In genomic region chr13:34313033-34313491, GRCm38 (mm10) we compare ENCODE assay signal across 11 mouse cellular contexts. TPM values are rescaled to one million over a fixed set of nuclear protein-coding genes. Genes with fewer than 3 reads are reported as not detected.
DNase-seq lines count a peak whose midpoint lies in the region; ATAC-seq lines count a peak whose summit lies in the region.
"Had no signal": no experiment of that assay in that cellular context is flagged by ENCODE, and none has a peak within 500 bp of the region (broad histone marks: within the 10 kb centered on the region; RNA-seq: fewer than 3 reads in every experiment).

No protein-coding gene starts in this region.

- DNase-seq in cerebellum, postnatal 4 days (ENCODE audit: low spot score in 2 of 2), result no peak
- DNase-seq in heart, postnatal 10 days, result peak; percentile 22 to 36
- DNase-seq in heart, postnatal 25 days (ENCODE audit: low spot score), result no peak
- DNase-seq in brain, adult 2 months (ENCODE audit: low read depth, low spot score), result peak; percentile 90
- DNase-seq in left cerebral cortex, postnatal 36 days (ENCODE audit: low spot score in 2 of 2), result peak; percentile 33
- no peak for DNase-seq in embryo, embryonic 10.5 days (ENCODE audit: low spot score)
- DNase-seq in thymus, postnatal 10 days (ENCODE audit: low spot score in 2 of 2), result no peak
- DNase-seq: adrenal gland, postnatal 10 days; heart, postnatal 36 days; kidney, postnatal 4 days had no signal

- peak; percentile 46; the same call in 1 of the 2 replicates for ATAC-seq in cerebellum, adult (ENCODE audit: insufficient number of reproducible peaks, low FRiP score, low TSS enrichment)

- intact Hi-C loops in heart, postnatal 10 days (cut with DNase I), result no loop called here
- intact Hi-C loops in heart, postnatal 25 days (cut with DNase I), result no loop called here
- intact Hi-C loops in left cerebral cortex, postnatal 36 days (cut with DNase I), result no loop called here

RNA-seq across cellular contexts. Expression of gene Slc22a23, which starts 31.9 kb away (rescaled TPM):
- total RNA-seq in heart, postnatal 10 days (2021), result 1 to 10 TPM; 7.1 to 7.3 TPM
- 10 to 100 TPM in 1 of 2 experiments, 1 to 10 TPM in 1; 8.6 to 10.7 TPM for total RNA-seq in heart, postnatal 25 days (2021)
- 10 to 100 TPM; 50.0 to 59.4 TPM for total RNA-seq in left cerebral cortex, postnatal 36 days (2021)

Comparison
In these comparisons a context has a peak if more than half of its experiments do, and no peak if none do; other contexts are left out.
1. DNase-seq: peak in heart, postnatal 10 days (2 of 2), brain, adult 2 months (single experiment) and left cerebral cortex, postnatal 36 days (2 of 2); none in cerebellum, postnatal 4 days (0 of 2), heart, postnatal 25 days (single experiment), embryo, embryonic 10.5 days (single experiment) and thymus, postnatal 10 days (0 of 2).
2. RNA of gene Slc22a23, which starts 31.9 kb away (total RNA-seq): 50.0 to 59.4 TPM in left cerebral cortex, postnatal 36 days; 8.6 to 10.7 TPM in heart, postnatal 25 days and 7.1 to 7.3 TPM in heart, postnatal 10 days; every median in the first group is over 4 times any median in the second.